Mouse (Mus musculus) CH12.LX (cell line): ENCODE data around the gene Ttc13. TPM values are rescaled to one million over a fixed set of nuclear protein-coding genes. Genes with fewer than 3 reads are reported as not detected.

Experiments used
- DNase-seq: peaks from one replicate; pipeline ENCODE4 v3.0.0-alpha.2; 2013; ENCODE audit errors: extremely low read depth
- H3K27ac ChIP-seq: 2 replicates; pipeline ENCODE4 v1.5.1; 2012; ENCODE audit warnings: low read depth, mild to moderate bottlenecking, control low read depth, moderate library complexity; ENCODE audit not compliant: insufficient read depth
- H3K27me3 ChIP-seq: replicated peaks from 2 replicates; pipeline ENCODE3; 2012; ENCODE audit warnings: inconsistent platforms
- H3K36me3 ChIP-seq, 2 experiments: replicated peaks in 1 of 2; 2 replicates each; pipeline versions ENCODE3 to v1.6.1; 2012; ENCODE audit warnings: inconsistent platforms in 1 of 2, low read length in 1 of 2, mild to moderate bottlenecking in 1 of 2, mixed read lengths in 1 of 2, moderate library complexity in 1 of 2; ENCODE audit not compliant: control insufficient read depth in 1 of 2, insufficient read depth in 1 of 2
- H3K4me1 ChIP-seq, 2 experiments: 2 replicates each; pipeline ENCODE4 v1.6.1; 2012; ENCODE audit warnings: inconsistent platforms in 1 of 2, moderate library complexity in 1 of 2; ENCODE audit not compliant: insufficient read depth in 2 of 2, control insufficient read depth in 1 of 2
- H3K4me2 ChIP-seq: 2 replicates; pipeline ENCODE4 v1.6.1; 2012; ENCODE audit warnings: low read depth, mild to moderate bottlenecking, control low read depth; ENCODE audit not compliant: poor library complexity, insufficient read depth, severe bottlenecking
- H3K4me3 ChIP-seq, 3 experiments: fragments of 150-350 bp in 1 of 3; sonication (generic) in 1 of 3; replicated peaks in 1 of 3; 2 replicates each; pipeline versions ENCODE3 to v1.5.1; 2011 to 2012; ENCODE audit warnings: low read depth in 2 of 3, low read length in 2 of 3, mild to moderate bottlenecking in 2 of 3, moderate library complexity in 2 of 3, control low read depth in 1 of 3, improper control_type of control experiment in 1 of 3, inconsistent platforms in 1 of 3, mixed read lengths in 1 of 3; ENCODE audit not compliant: poor library complexity in 1 of 3
- H3K79me2 ChIP-seq: replicated peaks from 2 replicates; pipeline ENCODE4 v1.6.1; 2012; ENCODE audit warnings: mild to moderate bottlenecking, moderate library complexity; ENCODE audit not compliant: control insufficient read depth, poor library complexity, insufficient read depth, severe bottlenecking; ENCODE audit errors: extremely low read depth
- H3K9ac ChIP-seq: 2 replicates; pipeline ENCODE4 v1.6.1; 2012; ENCODE audit warnings: low read depth, mild to moderate bottlenecking, control low read depth, moderate library complexity; ENCODE audit not compliant: insufficient read depth
- H3K9me3 ChIP-seq: replicated peaks from 2 replicates; pipeline ENCODE3; 2012; ENCODE audit warnings: low read length, inconsistent platforms, mixed read lengths
- CHD2 ChIP-seq: IDR thresholded peaks from 2 replicates; pipeline ENCODE4 v1.6.1; 2011; ENCODE audit warnings: low read length, improper control_type of control experiment
- CTCF ChIP-seq, 2 experiments: IDR thresholded peaks in 1 of 2; conservative IDR thresholded peaks in 1 of 2; 2 replicates each; pipeline ENCODE4 v1.5.1; 2011 to 2012; ENCODE audit warnings: low read depth in 2 of 2, low read length in 2 of 2, improper control_type of control experiment in 1 of 2, inconsistent platforms in 1 of 2, mild to moderate bottlenecking in 1 of 2, moderate library complexity in 1 of 2
- E2F4 ChIP-seq: IDR thresholded peaks from 2 replicates; pipeline ENCODE4 v1.6.1; 2011; ENCODE audit warnings: low read depth, low read length, improper control_type of control experiment; ENCODE audit not compliant: insufficient replicate concordance
- ETS1 ChIP-seq: conservative IDR thresholded peaks from 2 replicates; pipeline ENCODE4 v1.6.1; 2012; ENCODE audit warnings: low read depth, mild to moderate bottlenecking, inconsistent platforms, low read length, improper control_type of control experiment, moderate library complexity
- KAT2A ChIP-seq: IDR thresholded peaks from 2 replicates; pipeline ENCODE4 v1.6.1; 2012; ENCODE audit warnings: low read length, improper control_type of control experiment, inconsistent platforms; ENCODE audit not compliant: insufficient replicate concordance
- MAZ ChIP-seq: IDR thresholded peaks from 2 replicates; pipeline ENCODE4 v1.6.1; 2012; ENCODE audit warnings: low read depth, mild to moderate bottlenecking, inconsistent platforms, low read length, improper control_type of control experiment, moderate library complexity
- MXI1 ChIP-seq: IDR thresholded peaks from 2 replicates; pipeline ENCODE4 v1.6.1; 2011; ENCODE audit warnings: mild to moderate bottlenecking, low read depth, low read length, improper control_type of control experiment
- MYC ChIP-seq: IDR thresholded peaks from 2 replicates; pipeline ENCODE4 v1.6.1; 2011; ENCODE audit warnings: low read depth, mild to moderate bottlenecking, improper control_type of control experiment, low read length
- POLR2A ChIP-seq: IDR thresholded peaks from 2 replicates; pipeline ENCODE4 v1.6.1; 2011; ENCODE audit warnings: low read depth, mild to moderate bottlenecking, improper control_type of control experiment, low read length
- RAD21 ChIP-seq: IDR thresholded peaks from 2 replicates; pipeline ENCODE4 v1.6.1; 2011; ENCODE audit warnings: low read depth, mild to moderate bottlenecking, low read length, improper control_type of control experiment, moderate library complexity
- RCOR1 ChIP-seq: conservative IDR thresholded peaks from 2 replicates; pipeline ENCODE4 v1.6.1; 2012; ENCODE audit warnings: low read depth, mild to moderate bottlenecking, inconsistent platforms, low read length, improper control_type of control experiment
- SMC3 ChIP-seq: IDR thresholded peaks from 2 replicates; pipeline ENCODE4 v1.6.1; 2011; ENCODE audit warnings: low read depth, low read length, improper control_type of control experiment
- TBP ChIP-seq: conservative IDR thresholded peaks from 2 replicates; pipeline ENCODE4 v1.6.1; 2011; ENCODE audit warnings: low read depth, low read length, improper control_type of control experiment
- TCF12 ChIP-seq: IDR thresholded peaks from 2 replicates; pipeline ENCODE4 v1.6.1; 2014; ENCODE audit warnings: low read depth, mild to moderate bottlenecking, inconsistent platforms, low read length, improper control_type of control experiment
- UBTF ChIP-seq: IDR thresholded peaks from 2 replicates; pipeline ENCODE4 v1.6.1; 2012; ENCODE audit warnings: low read depth, mild to moderate bottlenecking, inconsistent platforms, low read length, improper control_type of control experiment, moderate library complexity
- USF1 ChIP-seq: IDR thresholded peaks from 2 replicates; pipeline ENCODE4 v1.6.1; 2014; ENCODE audit warnings: low read depth, mild to moderate bottlenecking, inconsistent platforms, low read length, improper control_type of control experiment
- USF2 ChIP-seq: conservative IDR thresholded peaks from 2 replicates; pipeline ENCODE4 v1.6.1; 2011; ENCODE audit warnings: low read depth, low read length, improper control_type of control experiment
- ZC3H11A ChIP-seq: IDR thresholded peaks from 2 replicates; pipeline ENCODE4 v1.6.1; 2012; ENCODE audit warnings: low read depth, mild to moderate bottlenecking, inconsistent platforms, low read length, improper control_type of control experiment
- dilution Hi-C: fragments of 300-500 bp; cut with MboI; formaldehyde crosslinking; loops from 2 replicates; pipeline ENCODE4 v1.14.3; 2020; ENCODE audit warnings: low sequenced_read_pairs; ENCODE audit not compliant: extremely low pct_unique_long_range_greater_than_20kb, extremely low pct_ligation_motif_present
- in situ Hi-C: fragments of 300-500 bp; cut with MboI; formaldehyde crosslinking; loops from 3 replicates; pipeline ENCODE4 v1.14.3; 2019; ENCODE audit warnings: low sequenced_read_pairs, low pct_ligation_motif_present, low pct_unique_long_range_greater_than_20kb, mixed read lengths
- polyA plus RNA-seq: library from polyadenylated mRNA; unstranded; fragments of >175 nt; gene quantifications from 2 replicates; pipeline ENCODE4 v1.2.1, GENCODE M21; 2012; ENCODE audit warnings: low read depth; ENCODE audit not compliant: insufficient read length
- total RNA-seq, 2 experiments: library from RNA; depleted of rRNA; stranded (reverse); fragments of 300-350 nt in 1 of 2; fragments of >200 nt in 1 of 2; gene quantifications; 2 replicates each; pipeline ENCODE4 v1.2.3; 2012 to 2014

Ttc13 gene
- total and polyA plus RNA-seq, 3 experiments: 30.8 to 33.6 (median 33.5) TPM

DNA sequence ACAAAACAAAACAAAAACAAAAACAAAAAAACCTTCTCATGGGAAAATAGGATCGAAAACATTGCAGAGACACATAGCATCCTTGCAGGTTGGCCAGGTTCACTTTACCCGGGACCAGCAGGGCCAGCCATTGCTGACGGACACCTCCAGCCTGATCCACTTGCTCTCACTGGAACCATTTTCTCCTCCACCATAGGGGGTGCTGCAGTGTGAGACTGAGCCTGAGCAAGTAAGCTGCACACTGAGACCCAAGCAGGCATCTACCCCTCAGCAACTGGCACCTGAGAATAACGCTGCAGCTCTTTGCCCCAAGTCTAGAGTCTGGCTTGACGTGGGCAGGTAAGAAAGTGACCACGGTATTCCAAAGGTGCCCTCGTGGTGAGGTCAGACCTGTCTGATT, 1.6 kb downstream of the Ttc13 start:
- peak; percentile 46 for DNase-seq
- dilution Hi-C loops (no loop called here), in situ Hi-C loops (loop anchor here (10.0 kb wide), 1 partner anchor 55 kb away; no protein-coding TSS in a partner anchor)
- H3K27ac ChIP-seq: no peak overlapping the region
- H3K4me2 ChIP-seq: 0 out of 2 replicates have a peak overlapping the region, but pooled peaks have one; percentile 82
- TF ChIP-seq UBTF: no peak
- no peak for TF ChIP-seq ZC3H11A
- TF ChIP-seq ETS1: no peak
- no peak for TF ChIP-seq USF1
- no peak for TF ChIP-seq MXI1
- no peak for TF ChIP-seq MYC
- no peak for TF ChIP-seq POLR2A
- peak in 1 of 2 experiments; percentile 40; a peak in 2 of 4 replicates for TF ChIP-seq CTCF (conservative IDR thresholded peaks at IDR 0.05 in 1 of 2, IDR thresholded peaks at IDR 0.05 in 1 of 2; ENCODE audit: low read depth in 2 of 2, low read length in 2 of 2)
- peaks cover 12 to 31% of the 10 kb centered on the region in 2 experiments for H3K4me1 ChIP-seq
- H3K9me3 ChIP-seq: no peaks in the 10 kb centered on the region
- peaks cover 22% of the 10 kb centered on the region for H3K79me2 ChIP-seq
- H3K27me3 ChIP-seq: no peaks in the 10 kb centered on the region
- H3K9ac ChIP-seq: no peak overlapping the region
- H3K4me3 ChIP-seq: no peak overlapping the region
- peaks cover 3 to 31% of the 10 kb centered on the region in 2 experiments for H3K36me3 ChIP-seq

- TF ChIP-seq SMC3 (no peak), E2F4 (no peak), CHD2 (no peak), RAD21 (no peak), TCF12 (no peak), TBP (no peak), RCOR1 (no peak)
- TF ChIP-seq, all 38 proteins: peak for 0
- Histone ChIP-seq H3K4me3 (no peak overlapping the region), H3K36me3 (peaks cover 30 to 60% of the 10 kb centered on the region in 2 experiments), H3K27ac (no peak overlapping the region), H3K9me3 (no peaks in the 10 kb centered on the region), H3K9ac (no peak overlapping the region), H3K27me3 (no peaks in the 10 kb centered on the region), H3K4me1 (peaks cover 6 to 10% of the 10 kb centered on the region in 2 experiments), H3K79me2 (peaks cover 2% of the 10 kb centered on the region; the same call in 1 of the 2 replicates), H3K4me2 (no peak overlapping the region)
- DNase-seq: no peak
- dilution Hi-C loops: no loop called here
- in situ Hi-C loops: no loop called here
Observed at GRCm38 (mm10) chr8:124715736-124716135, 6.0 kb downstream of the Ttc13 start.

DNA sequence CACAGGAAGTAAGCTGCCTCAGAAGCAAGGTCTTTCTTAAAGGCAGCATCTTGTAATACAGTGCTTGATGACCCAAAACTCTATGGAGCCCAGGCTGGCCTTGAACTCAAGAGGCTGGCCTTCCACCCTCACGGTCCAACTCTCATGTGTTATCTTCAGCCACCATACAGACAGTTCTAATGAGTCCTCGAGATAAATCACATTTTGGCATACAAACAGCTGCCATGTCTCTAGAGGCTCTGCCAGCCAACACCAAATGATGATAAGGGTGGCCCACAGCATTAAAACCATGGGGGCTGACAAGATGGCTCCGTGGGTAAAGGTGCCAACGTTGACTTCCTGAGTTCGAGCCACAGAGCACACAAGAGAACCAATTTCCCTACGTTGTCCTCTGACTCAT, 8.6 kb downstream of the Ttc13 start:
- no peak for DNase-seq
- in situ Hi-C loops (no loop called here), dilution Hi-C loops (no loop called here)
- no peak overlapping the region for H3K4me3 ChIP-seq
- H3K36me3 ChIP-seq: peaks cover 45 to 73% of the 10 kb centered on the region in 2 experiments
- no peaks in the 10 kb centered on the region for H3K4me1 ChIP-seq
- no peaks in the 10 kb centered on the region for H3K79me2 ChIP-seq
- H3K27ac ChIP-seq: no peak overlapping the region
- no peak for TF ChIP-seq USF2
- no peak for TF ChIP-seq MAZ
- TF ChIP-seq KAT2A: no peak
- no peaks in the 10 kb centered on the region for H3K27me3 ChIP-seq
- no peak overlapping the region for H3K9ac ChIP-seq
- H3K9me3 ChIP-seq: no peaks in the 10 kb centered on the region
- H3K4me2 ChIP-seq: no peak overlapping the region
